Mouse (Mus musculus) heart, adult 2 months (tissue): ENCODE results near the gene Slc7a6. TPM values are rescaled to one million over a fixed set of nuclear protein-coding genes. Genes with fewer than 3 reads are reported as not detected.

Experiments
- DNase-seq, 2 experiments: peaks; one replicate each; pipeline ENCODE4 v3.0.0; 2021
- H3K27ac ChIP-seq: fragments of 200-600 bp; 2 replicates; pipeline ENCODE4 v1.8.1; 2022
- H3K27me3 ChIP-seq: fragments of 200-500 bp; 2 replicates; pipeline ENCODE4 v1.6.1; 2012; ENCODE audit warnings: mild to moderate bottlenecking, low read length, inconsistent platforms, mixed read lengths; ENCODE audit not compliant: control insufficient read depth, insufficient read depth
- H3K36me3 ChIP-seq: fragments of 200-500 bp; 2 replicates; pipeline ENCODE4 v1.6.1; 2012; ENCODE audit warnings: low read length, inconsistent platforms; ENCODE audit not compliant: control insufficient read depth, insufficient read depth
- H3K4me1 ChIP-seq: fragments of 200-500 bp; 2 replicates; pipeline ENCODE4 v1.6.1; 2011; ENCODE audit warnings: low read length; ENCODE audit not compliant: control insufficient read depth, insufficient read depth
- H3K4me3 ChIP-seq: fragments of 200-600 bp; 2 replicates; pipeline ENCODE4 v1.8.1; 2022
- H3K79me2 ChIP-seq: fragments of 200-500 bp; replicated peaks from 2 replicates; pipeline ENCODE4 v1.6.1; 2012; ENCODE audit warnings: mild to moderate bottlenecking, inconsistent platforms, low read length, moderate library complexity, mixed read lengths; ENCODE audit not compliant: control insufficient read depth, insufficient read depth
- H3K9ac ChIP-seq: fragments of 200-500 bp; 2 replicates; pipeline ENCODE4 v1.6.1; 2012; ENCODE audit warnings: low read depth, mild to moderate bottlenecking, control low read depth, inconsistent platforms, low read length, mixed read lengths
- CTCF ChIP-seq: fragments of 200-600 bp; IDR thresholded peaks from 2 replicates; pipeline ENCODE4 v1.8.1; 2022; ENCODE audit warnings: antibody characterized with exemption, mild to moderate bottlenecking, moderate library complexity
- EP300 ChIP-seq: fragments of 200-500 bp; IDR thresholded peaks from 2 replicates; pipeline ENCODE4 v1.6.1; 2011; ENCODE audit warnings: low read depth, low read length, control low read depth; ENCODE audit not compliant: insufficient read depth
- POLR2A ChIP-seq: fragments of 200-500 bp; IDR thresholded peaks from 2 replicates; pipeline ENCODE4 v1.6.1; 2011; ENCODE audit warnings: mild to moderate bottlenecking, low read depth, low read length, control low read depth; ENCODE audit not compliant: insufficient read depth
- WGBS: fragments of 180-500 bp; shearing (Covaris S2); methylation state at CpG from one replicate; pipeline ENCODE4 v1.1.7; 2018; 5-methylcytosine and 5-hydroxymethylcytosine counted together
- intact Hi-C: fragments of 180-260 bp; cut with DNase I; formaldehyde crosslinking; loops from one replicate; pipeline ENCODE4 v1.15.1; 2025
- polyA plus RNA-seq: library from polyadenylated mRNA; depleted of rRNA; stranded (reverse); fragments of >200 nt; gene quantifications from 2 replicates; pipeline ENCODE4 v1.2.3, GENCODE M21; 2012; rRNA removed
- total RNA-seq, 2 experiments: library from RNA; stranded (reverse); gene quantifications; 2 replicates each; pipeline ENCODE4 v1.2.3; 2021

The Slc7a6 gene
- total and polyA plus RNA-seq, 3 experiments = 10.2 to 14.7 (median 10.8) TPM

GRCm38 (mm10) chr8:106237106-106237505 is 68.4 kb downstream of the Slc7a6 start:
- no peaks in the 10 kb centered on the region for H3K36me3 ChIP-seq
- intact Hi-C loops = no loop called here
- H3K27ac ChIP-seq = no peak overlapping the region
- 87% methylated on average over 5 of the region's 5 CpGs for WGBS
- TF ChIP-seq POLR2A (no peak), CTCF (no peak), EP300 (no peak)
- no peak for DNase-seq
- H3K4me3 ChIP-seq = no peak overlapping the region
- H3K9ac ChIP-seq = no peak overlapping the region
- H3K79me2 ChIP-seq = no peaks in the 10 kb centered on the region
- no peaks in the 10 kb centered on the region for H3K27me3 ChIP-seq
- no peaks in the 10 kb centered on the region for H3K4me1 ChIP-seq

Other genes with a start within 250 kb of the Slc7a6 start
- gene Ctrl, start 235.0 kb upstream of the Slc7a6 start, total RNA-seq = under 1 TPM in 1 of 2 experiments, not detected in 1; 0.32 TPM
- gene Ctrl, start 235.0 kb upstream of the Slc7a6 start, polyA plus RNA-seq = 0.88 and 1.9 TPM in 2 replicates
- 10 to 100 TPM; 58.1 to 68.1 TPM for gene Psmb10, start 230.4 kb upstream of the Slc7a6 start, total RNA-seq
- 95.9 and 96.5 TPM in 2 replicates for gene Psmb10, start 230.4 kb upstream of the Slc7a6 start, polyA plus RNA-seq
- under 1 TPM; 0.70 to 0.84 TPM for gene Lcat, start 225.5 kb upstream of the Slc7a6 start, total RNA-seq
- 3.9 and 4.1 TPM in 2 replicates for gene Lcat, start 225.5 kb upstream of the Slc7a6 start, polyA plus RNA-seq
- gene Slc12a4, start 202.8 kb upstream of the Slc7a6 start, total RNA-seq = 10 to 100 TPM; 35.0 to 38.1 TPM
- 54.6 and 73.4 TPM in 2 replicates for gene Slc12a4, start 202.8 kb upstream of the Slc7a6 start, polyA plus RNA-seq
- not detected for gene Dpep3, start 189.4 kb upstream of the Slc7a6 start, total RNA-seq
- gene Dpep3, start 189.4 kb upstream of the Slc7a6 start, polyA plus RNA-seq = 0.23 and 0.26 TPM in 2 replicates
- 1 to 10 TPM; 9.1 to 9.4 TPM for gene Dus2, start 177.5 kb upstream of the Slc7a6 start, total RNA-seq
- 7.8 and 11.9 TPM in 2 replicates for gene Dus2, start 177.5 kb upstream of the Slc7a6 start, polyA plus RNA-seq
- gene Dpep2nb, start 162.9 kb upstream of the Slc7a6 start, total RNA-seq = not detected
- gene Dpep2nb, start 162.9 kb upstream of the Slc7a6 start, polyA plus RNA-seq = not detected in 2 replicates
- gene Ddx28, start 157.0 kb upstream of the Slc7a6 start, total RNA-seq = 10 to 100 TPM in 1 of 2 experiments, 1 to 10 TPM in 1; 9.2 to 10.0 TPM
- gene Ddx28, start 157.0 kb upstream of the Slc7a6 start, polyA plus RNA-seq = 5.7 and 6.3 TPM in 2 replicates
- 10 to 100 TPM; 18.9 to 19.2 TPM for gene Nfatc3, start 110.0 kb upstream of the Slc7a6 start, total RNA-seq
- gene Nfatc3, start 110.0 kb upstream of the Slc7a6 start, polyA plus RNA-seq = 12.2 and 21.8 TPM in 2 replicates
- under 1 TPM; 0.31 to 0.52 TPM for gene Esrp2, start 31.9 kb upstream of the Slc7a6 start, total RNA-seq
- 0.29 and 1.1 TPM in 2 replicates for gene Esrp2, start 31.9 kb upstream of the Slc7a6 start, polyA plus RNA-seq
- gene Pla2g15, start 18.5 kb upstream of the Slc7a6 start, total RNA-seq = 1 to 10 TPM; 6.5 to 8.6 TPM
- gene Pla2g15, start 18.5 kb upstream of the Slc7a6 start, polyA plus RNA-seq = 8.0 and 8.4 TPM in 2 replicates
- gene Slc7a6os, start 42.1 kb downstream of the Slc7a6 start, total RNA-seq = 10 to 100 TPM in 1 of 2 experiments, 1 to 10 TPM in 1; 9.6 to 10.7 TPM
- 7.1 and 8.8 TPM in 2 replicates for gene Slc7a6os, start 42.1 kb downstream of the Slc7a6 start, polyA plus RNA-seq
- gene Prmt7, start 42.1 kb downstream of the Slc7a6 start, total RNA-seq = 10 to 100 TPM; 22.9 to 26.3 TPM
- 21.7 and 32.5 TPM in 2 replicates for gene Prmt7, start 42.1 kb downstream of the Slc7a6 start, polyA plus RNA-seq
- gene Smpd3, start 169.1 kb downstream of the Slc7a6 start, total RNA-seq = 1 to 10 TPM; 3.1 TPM
- 2.1 and 2.4 TPM in 2 replicates for gene Smpd3, start 169.1 kb downstream of the Slc7a6 start, polyA plus RNA-seq
- gene Zfp90, start 246.5 kb downstream of the Slc7a6 start, total RNA-seq = 1 to 10 TPM; 2.7 to 3.8 TPM
- gene Zfp90, start 246.5 kb downstream of the Slc7a6 start, polyA plus RNA-seq = 1.8 and 2.8 TPM in 2 replicates